In the genomic region with DNA sequence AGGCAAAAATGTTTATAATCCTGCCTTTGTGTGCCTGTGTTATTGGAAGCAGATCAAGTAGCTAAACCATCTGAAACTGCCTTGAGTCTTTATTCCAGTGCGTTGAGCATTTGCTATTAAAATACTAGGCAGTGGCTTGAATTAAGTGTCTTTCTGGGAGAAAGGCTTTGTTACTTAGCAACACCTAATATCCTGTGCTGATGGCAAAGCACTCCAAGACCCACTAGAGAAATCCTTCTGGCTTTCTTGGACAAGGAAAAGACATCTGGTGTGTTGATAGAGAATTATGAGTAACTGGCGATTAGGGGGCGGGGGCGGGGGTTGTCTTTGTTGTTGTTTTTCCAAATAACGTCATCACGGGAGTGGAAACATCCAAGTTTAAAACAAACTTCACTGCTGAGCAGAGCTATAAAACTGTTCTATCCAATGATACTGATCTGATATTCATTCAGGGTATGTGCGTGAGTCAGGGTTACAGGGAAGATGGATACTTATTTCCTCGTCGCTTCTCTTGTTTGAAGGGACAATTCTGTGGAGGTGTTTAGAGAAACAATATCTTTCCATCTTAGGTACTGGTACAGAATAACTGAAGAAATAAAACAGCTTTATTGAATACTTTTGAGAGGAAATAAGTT, we compare ENCODE assay signal across 16 mouse cellular contexts.
DNase-seq lines count a peak whose midpoint lies in the region; ATAC-seq lines count a peak whose summit lies in the region.
"Had no signal": no experiment of that assay in that cellular context is flagged by ENCODE, and none has a peak within 500 bp of the region (broad histone marks: within the 10 kb centered on the region; RNA-seq: fewer than 3 reads in every experiment).

No protein-coding gene starts in this region.

- peak overlapping the region; percentile 39 for H3K27ac ChIP-seq in lung, embryonic 16.5 days (ENCODE audit: low read length)
- peak overlapping the region; percentile 72 for H3K27ac ChIP-seq in forebrain, embryonic 13.5 days
- no peak overlapping the region for H3K27ac ChIP-seq in midbrain, embryonic 11.5 days (ENCODE audit: low read depth, low read length)
- H3K27ac ChIP-seq in kidney, embryonic 14.5 days (ENCODE audit: low read depth, low read length), result no peak overlapping the region
- H3K27ac ChIP-seq: embryonic facial prominence, embryonic 13.5 days; liver, embryonic 12.5 days had no signal

- no peaks in the 10 kb centered on the region for H3K27me3 ChIP-seq in lung, embryonic 16.5 days (ENCODE audit: control insufficient read depth, insufficient read depth, low read depth, low read length)
- H3K27me3 ChIP-seq in forebrain, embryonic 13.5 days, result no peaks in the 10 kb centered on the region
- H3K27me3 ChIP-seq in midbrain, embryonic 11.5 days (ENCODE audit: control insufficient read depth, insufficient read depth, low read length), result no peaks in the 10 kb centered on the region
- no peaks in the 10 kb centered on the region for H3K27me3 ChIP-seq in kidney, embryonic 14.5 days (ENCODE audit: control insufficient read depth, insufficient read depth, low read length)
- H3K27me3 ChIP-seq: CH12.LX; embryonic facial prominence, embryonic 13.5 days; liver, embryonic 12.5 days had no signal

- no peak overlapping the region for H3K4me3 ChIP-seq in lung, embryonic 16.5 days (ENCODE audit: low read length)
- H3K4me3 ChIP-seq in forebrain, embryonic 13.5 days, result no peak overlapping the region
- H3K4me3 ChIP-seq in midbrain, embryonic 11.5 days (ENCODE audit: low read depth, low read length), result no peak overlapping the region
- no peak overlapping the region for H3K4me3 ChIP-seq in kidney, embryonic 14.5 days (ENCODE audit: low read length)
- H3K4me3 ChIP-seq: embryonic facial prominence, embryonic 13.5 days; liver, embryonic 12.5 days had no signal

- DNase-seq in lung, postnatal 36 days, result no peak
- peak; percentile 87 for DNase-seq in midbrain, embryonic 11.5 days (ENCODE audit: low spot score, missing footprints)
- DNase-seq in retina, postnatal 7 days (ENCODE audit: low read depth, low spot score), result peak; percentile 21
- DNase-seq in heart, adult 11 months, result no peak
- DNase-seq: adrenal gland, postnatal 14 days; cerebellum, adult 11 months; lung, postnatal 4 days; thymus, adult 18-20 months had no signal

- whole genome bisulfite sequencing in lung, embryonic 16.5 days, result 66% methylated on average over 9 of the region's 9 CpGs
- WGBS in forebrain, embryonic 13.5 days, result 24% methylated on average over 9 of the region's 9 CpGs
- WGBS in midbrain, embryonic 11.5 days, result 55% methylated on average over 9 of the region's 9 CpGs
- WGBS in kidney, embryonic 14.5 days, result 56% methylated on average over 9 of the region's 9 CpGs

- no peaks in the 10 kb centered on the region for H3K9me3 ChIP-seq in lung, embryonic 16.5 days (ENCODE audit: control insufficient read depth, low read length)
- no peaks in the 10 kb centered on the region; the same call in 1 of the 2 replicates for H3K9me3 ChIP-seq in forebrain, embryonic 13.5 days (replicated peaks)
- H3K9me3 ChIP-seq in midbrain, embryonic 11.5 days (ENCODE audit: control insufficient read depth, low read length), result no peaks in the 10 kb centered on the region
- H3K9me3 ChIP-seq in kidney, embryonic 14.5 days (ENCODE audit: control insufficient read depth, low read length), result no peaks in the 10 kb centered on the region
- H3K9me3 ChIP-seq: embryonic facial prominence, embryonic 13.5 days; liver, embryonic 12.5 days had no signal

- no peaks in the 10 kb centered on the region for H3K36me3 ChIP-seq in lung, embryonic 16.5 days (ENCODE audit: control insufficient read depth, insufficient read depth, low read length)
- H3K36me3 ChIP-seq in forebrain, embryonic 13.5 days (ENCODE audit: poor library complexity, severe bottlenecking), result no peaks in the 10 kb centered on the region
- H3K36me3 ChIP-seq in midbrain, embryonic 11.5 days (ENCODE audit: control insufficient read depth, insufficient read depth, low read length), result no peaks in the 10 kb centered on the region
- H3K36me3 ChIP-seq in kidney, embryonic 14.5 days (ENCODE audit: control insufficient read depth, insufficient read depth, low read length), result no peaks in the 10 kb centered on the region
- H3K36me3 ChIP-seq: embryonic facial prominence, embryonic 13.5 days; liver, embryonic 12.5 days had no signal

- no peak overlapping the region for H3K9ac ChIP-seq in lung, embryonic 16.5 days (ENCODE audit: low read length)
- H3K9ac ChIP-seq in forebrain, embryonic 13.5 days, result no peak overlapping the region
- H3K9ac ChIP-seq in midbrain, embryonic 11.5 days (ENCODE audit: low read length), result no peak overlapping the region
- H3K9ac ChIP-seq in kidney, embryonic 14.5 days (ENCODE audit: low read depth, low read length), result no peak overlapping the region
- H3K9ac ChIP-seq: embryonic facial prominence, embryonic 13.5 days; liver, embryonic 12.5 days had no signal

- no peak overlapping the region for H3K4me2 ChIP-seq in lung, embryonic 16.5 days (ENCODE audit: low read depth, low read length)
- H3K4me2 ChIP-seq in forebrain, embryonic 13.5 days, result peak overlapping the region; percentile 25; the same call in 1 of the 2 replicates
- no peak overlapping the region for H3K4me2 ChIP-seq in midbrain, embryonic 11.5 days
- H3K4me2 ChIP-seq in kidney, embryonic 14.5 days (replicated peaks; ENCODE audit: low read depth, low read length), result no peak overlapping the region
- H3K4me2 ChIP-seq: embryonic facial prominence, embryonic 13.5 days; liver, embryonic 12.5 days had no signal

- H3K4me1 ChIP-seq in lung, embryonic 16.5 days (replicated peaks; ENCODE audit: control insufficient read depth, insufficient read depth, low read length), result peaks cover 31% of the 10 kb centered on the region
- H3K4me1 ChIP-seq in forebrain, embryonic 13.5 days, result peaks cover 51% of the 10 kb centered on the region
- H3K4me1 ChIP-seq in midbrain, embryonic 11.5 days (ENCODE audit: control insufficient read depth, insufficient read depth, low read length), result peaks cover 2% of the 10 kb centered on the region; the same call in 1 of the 2 replicates
- 0 out of 2 replicates have a peak, but pooled peaks cover 3% of the 10 kb centered on the region for H3K4me1 ChIP-seq in kidney, embryonic 14.5 days (ENCODE audit: control insufficient read depth, insufficient read depth, low read length)
- H3K4me1 ChIP-seq: liver, embryonic 12.5 days had no signal

- no peak for ATAC-seq in lung, embryonic 16.5 days (ENCODE audit: low read depth)
- ATAC-seq in forebrain, embryonic 13.5 days, result peak; percentile 76
- peak; percentile 83 for ATAC-seq in midbrain, embryonic 11.5 days (ENCODE audit: low FRiP score)
- no peak for ATAC-seq in kidney, embryonic 14.5 days (ENCODE audit: low FRiP score, low TSS enrichment)
- ATAC-seq in CD4-positive, CD25-positive, alpha-beta regulatory T cell, adult 4 months, result no peak
- ATAC-seq: intestine, embryonic 16.5 days; liver, embryonic 12.5 days had no signal

Comparison
In these comparisons a context has a peak if more than half of its experiments do, and no peak if none do; other contexts are left out.
1. ATAC-seq: peak in forebrain, embryonic 13.5 days (single experiment) and midbrain, embryonic 11.5 days (single experiment); none in lung, embryonic 16.5 days (single experiment), kidney, embryonic 14.5 days (single experiment) and CD4-positive, CD25-positive, alpha-beta regulatory T cell, adult 4 months (single experiment).
2. H3K27ac ChIP-seq: peak in lung, embryonic 16.5 days (single experiment) and forebrain, embryonic 13.5 days (single experiment); none in midbrain, embryonic 11.5 days (single experiment) and kidney, embryonic 14.5 days (single experiment).
3. DNase-seq: peak in midbrain, embryonic 11.5 days (single experiment) and retina, postnatal 7 days (single experiment); none in lung, postnatal 36 days (single experiment) and heart, adult 11 months (single experiment).